Mouse (Mus musculus) left cerebral cortex, postnatal 14 days (tissue): ENCODE measurements around the gene Drd4. TPM values are rescaled to one million over a fixed set of nuclear protein-coding genes. Genes with fewer than 3 reads are reported as not detected.
A peak's percentile ranks its signal among the peaks of the same experiment; 100 is the strongest.
"Not testable (repeated sequence)": the region's sequence is repeated elsewhere in the genome, so short reads cannot be mapped to it uniquely, and the experiment has no call there.

Source experiments
- DNase-seq, 2 experiments: peaks; one replicate each; pipeline ENCODE4 v3.0.0; 2021 to 2022; ENCODE audit warnings: low spot score in 2 of 2, mixed read lengths in 1 of 2
- intact Hi-C: fragments of 180-260 bp; cut with DNase I; formaldehyde crosslinking; loops from one replicate; pipeline ENCODE4 v1.15.1; 2025
- long read RNA-seq, 2 experiments: library from polyadenylated mRNA; stranded (forward); transcript quantifications; one replicate each; pipeline ENCODE4 v2.0.0; 2021
- total RNA-seq, 2 experiments: library from RNA; stranded (reverse); gene quantifications; 2 replicates each; pipeline ENCODE4 v1.2.3; 2021

Drd4 gene
- total RNA-seq = under 1 TPM; 0.15 to 0.27 TPM
- long read RNA-seq, experiment 1, partial matches to known transcripts = 0 of 1 reads
- long read RNA-seq, experiment 1, other reads (novel, unspliced or antisense) = 0 of 1 reads
- long read RNA-seq, experiment 2 = 0 reads

DNA sequence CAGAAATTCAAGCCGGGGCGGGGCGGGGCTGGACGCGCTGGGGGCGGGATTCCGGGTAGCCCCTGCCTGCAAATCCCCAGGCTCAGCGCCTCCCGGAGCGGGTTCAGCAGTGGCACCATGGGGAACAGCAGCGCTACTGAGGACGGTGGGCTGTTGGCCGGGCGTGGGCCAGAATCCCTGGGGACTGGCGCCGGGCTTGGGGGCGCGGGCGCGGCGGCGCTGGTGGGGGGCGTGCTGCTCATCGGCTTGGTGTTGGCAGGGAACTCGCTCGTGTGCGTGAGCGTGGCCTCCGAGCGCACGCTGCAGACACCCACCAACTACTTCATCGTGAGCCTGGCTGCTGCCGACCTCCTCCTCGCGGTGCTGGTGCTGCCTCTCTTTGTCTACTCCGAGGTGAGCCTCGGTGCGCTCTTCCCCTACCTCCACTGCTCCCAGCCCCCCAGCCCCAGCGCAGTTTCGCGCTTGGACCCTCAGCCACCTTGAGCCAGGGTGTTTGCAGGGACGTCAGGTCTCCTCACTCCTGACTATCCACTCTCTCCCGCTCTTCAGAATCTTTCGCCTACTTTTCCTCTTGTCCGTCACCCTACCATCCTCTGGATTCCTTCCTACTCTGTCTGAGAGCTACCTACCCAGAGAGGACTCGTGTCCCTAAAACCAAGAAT lies at the start of gene Drd4:
Gene Drd4, plus strand, starts transcription at position 86 of the 662 bp plus-strand sequence.
- peak; percentile 24 to 42 for DNase-seq
- intact Hi-C loops = no loop called here

GRCm38 (mm10) chr7:141250486-141250885 lies 41.3 kb upstream of the Drd4 start:
- DNase-seq = not testable (repeated sequence)
- intact Hi-C loops = loop anchor here (10.0 kb wide), 1 partner anchor 64 kb away; no protein-coding TSS in a partner anchor

DNA sequence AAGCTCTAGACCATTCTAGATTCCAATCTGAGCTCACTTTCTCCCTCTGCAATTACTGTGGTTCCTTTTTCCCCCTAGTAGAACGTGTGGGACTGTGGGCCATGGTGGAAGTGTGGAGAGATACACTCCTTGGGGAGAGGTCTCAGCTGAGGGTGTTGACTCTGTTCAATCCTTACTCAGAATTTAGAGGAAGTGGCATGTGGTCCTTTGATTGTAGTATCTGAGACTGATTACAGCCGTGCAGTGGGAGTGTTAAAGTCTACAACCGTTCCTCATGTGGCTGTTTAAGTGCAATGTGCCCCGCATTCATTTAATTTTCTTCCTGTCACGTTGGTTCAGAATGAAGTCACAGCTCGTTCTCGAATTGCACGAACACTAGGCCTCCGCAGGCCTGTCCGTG lies 35.6 kb upstream of the Drd4 start:
- intact Hi-C loops = loop anchor here (10.0 kb wide), 1 partner anchor 59 kb away; no protein-coding TSS in a partner anchor
- no peak for DNase-seq

DNA sequence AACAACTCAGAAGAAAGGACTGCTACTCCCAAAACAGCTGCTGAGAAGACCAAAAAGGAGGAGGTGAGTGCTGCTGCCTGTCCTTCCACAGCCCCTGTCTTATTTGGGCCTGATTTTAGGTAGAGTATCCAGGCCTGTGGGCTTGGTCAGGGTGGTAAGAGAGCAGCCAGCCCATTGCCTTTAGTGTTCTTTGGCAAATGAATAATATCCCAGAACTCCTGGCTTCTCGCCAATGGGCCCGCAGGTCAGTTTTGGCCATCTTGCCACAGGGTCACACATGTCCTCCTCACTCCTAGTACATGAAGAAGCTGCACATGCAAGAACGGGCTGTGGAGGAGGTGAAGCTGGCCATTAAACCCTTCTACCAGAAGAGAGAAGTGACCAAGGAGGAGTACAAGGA lies 30.3 kb upstream of the Drd4 start:
- intact Hi-C loops = no loop called here
- no peak for DNase-seq

GRCm38 (mm10) chr7:141263640-141264039 lies 28.2 kb upstream of the Drd4 start:
- intact Hi-C loops = no loop called here

GRCm38 (mm10) chr7:141264041-141264700 lies 27.6 kb upstream of the Drd4 start:
- intact Hi-C loops = no loop called here
- no peak for DNase-seq

More at GRCm38 (mm10) chr7:141263640-141264039, 28.2 kb upstream of the Drd4 start:
- DNase-seq = no peak

- DNase-seq = no peak
- intact Hi-C loops = loop anchor here (5.0 kb wide), 1 partner anchor 97 kb away; no protein-coding TSS in a partner anchor
These were observed 26.9 kb upstream of the Drd4 start for GRCm38 (mm10) chr7:141264761-141265410.

DNA sequence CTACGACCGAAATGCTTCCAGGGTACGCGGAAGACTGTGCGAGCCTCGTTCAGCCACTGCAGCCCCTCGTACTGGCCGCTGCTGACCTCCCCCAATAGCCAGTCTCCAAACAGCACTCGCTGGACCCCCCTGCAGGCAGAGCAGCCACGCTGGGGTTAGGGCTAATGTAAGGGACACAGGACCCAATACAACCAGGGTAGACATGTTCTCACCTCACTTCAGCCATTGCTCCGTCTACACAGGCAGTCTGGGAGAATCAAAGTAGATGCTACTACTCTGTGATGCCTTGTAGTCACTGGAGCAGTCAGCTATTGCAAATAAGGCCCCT lies 26.4 kb upstream of the Drd4 start:
- DNase-seq = no peak
- intact Hi-C loops = loop anchor here (5.0 kb wide), 1 partner anchor 97 kb away; no protein-coding TSS in a partner anchor

- no peak for DNase-seq
- intact Hi-C loops = loop anchor here (5.0 kb wide), 1 partner anchor 96 kb away; no protein-coding TSS in a partner anchor
These were observed 25.9 kb upstream of the Drd4 start, which contains the start of gene Irf7 for GRCm38 (mm10) chr7:141265739-141266561. Gene Irf7 (minus strand): TSS chr7:141266481.

- no peak for DNase-seq
- intact Hi-C loops = loop anchor here (5.0 kb wide), 1 partner anchor 94 kb away; no protein-coding TSS in a partner anchor
These were observed 23.1 kb upstream of the Drd4 start for GRCm38 (mm10) chr7:141268466-141269272.

DNA sequence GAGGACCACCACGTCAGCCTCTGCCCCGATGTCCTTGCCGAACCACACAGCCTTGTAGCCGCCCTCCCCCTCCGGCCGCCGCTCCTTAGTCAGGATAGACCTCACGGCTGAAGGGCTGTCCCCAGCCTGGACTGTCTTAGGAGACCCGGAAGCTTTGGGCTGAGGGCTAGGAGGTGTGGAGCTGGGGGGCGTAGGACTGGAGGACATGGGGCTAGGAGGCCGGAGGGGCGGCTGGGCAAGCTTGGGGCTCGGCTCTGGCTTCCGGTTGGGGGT lies 22.6 kb upstream of the Drd4 start:
- no peak for DNase-seq
- intact Hi-C loops = loop anchor here (5.0 kb wide), 1 partner anchor 93 kb away; no protein-coding TSS in a partner anchor

DNA sequence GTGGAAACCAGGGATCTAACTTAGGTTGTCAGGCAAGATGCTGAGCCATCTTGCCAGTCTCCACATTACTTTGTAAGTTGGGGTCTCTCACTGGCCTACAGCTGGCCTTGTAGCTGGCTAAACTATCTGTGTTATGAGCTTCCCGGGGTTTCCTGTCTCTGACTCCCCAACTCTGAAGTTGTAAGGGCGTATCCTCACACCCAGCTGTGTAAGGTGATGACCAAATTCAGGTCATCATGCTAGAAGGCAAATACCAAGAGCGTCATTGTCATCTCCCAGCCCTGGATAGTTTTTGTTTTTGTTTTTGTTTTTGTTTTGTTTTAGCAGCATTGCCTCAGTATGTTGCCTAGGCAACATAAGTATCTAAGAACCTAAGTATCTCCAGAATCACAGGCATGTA lies 21.2 kb upstream of the Drd4 start:
- intact Hi-C loops = no loop called here
- no peak for DNase-seq

DNA sequence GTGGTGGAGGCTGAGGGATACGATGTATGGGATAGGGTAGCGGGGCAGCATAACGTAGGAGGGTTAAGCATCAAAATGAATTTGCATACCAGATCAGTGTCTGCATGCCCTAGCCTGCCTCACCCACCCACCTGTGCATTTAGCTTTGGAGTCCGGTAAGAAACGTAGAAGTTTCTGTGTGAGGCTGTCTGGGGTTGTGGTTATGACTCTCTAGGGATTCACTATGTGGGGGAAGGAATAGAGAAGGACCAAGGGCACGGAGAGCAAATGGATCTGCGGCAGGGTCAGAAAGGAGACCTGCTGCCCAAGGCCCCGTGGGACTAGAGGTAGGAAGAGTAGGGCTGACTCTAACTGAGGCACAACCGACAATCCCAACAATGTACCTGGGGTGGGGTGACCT lies 16.4 kb upstream of the Drd4 start:
- DNase-seq = no peak
- intact Hi-C loops = no loop called here

- DNase-seq = no peak
- intact Hi-C loops = no loop called here
These were observed 15.3 kb upstream of the Drd4 start, which contains the start of gene Cdhr5 for GRCm38 (mm10) chr7:141276546-141276945. Gene Cdhr5 (minus strand): TSS chr7:141276786.

- DNase-seq = no peak
- intact Hi-C loops = no loop called here
These were observed 13.8 kb upstream of the Drd4 start for GRCm38 (mm10) chr7:141277701-141278678.

DNA sequence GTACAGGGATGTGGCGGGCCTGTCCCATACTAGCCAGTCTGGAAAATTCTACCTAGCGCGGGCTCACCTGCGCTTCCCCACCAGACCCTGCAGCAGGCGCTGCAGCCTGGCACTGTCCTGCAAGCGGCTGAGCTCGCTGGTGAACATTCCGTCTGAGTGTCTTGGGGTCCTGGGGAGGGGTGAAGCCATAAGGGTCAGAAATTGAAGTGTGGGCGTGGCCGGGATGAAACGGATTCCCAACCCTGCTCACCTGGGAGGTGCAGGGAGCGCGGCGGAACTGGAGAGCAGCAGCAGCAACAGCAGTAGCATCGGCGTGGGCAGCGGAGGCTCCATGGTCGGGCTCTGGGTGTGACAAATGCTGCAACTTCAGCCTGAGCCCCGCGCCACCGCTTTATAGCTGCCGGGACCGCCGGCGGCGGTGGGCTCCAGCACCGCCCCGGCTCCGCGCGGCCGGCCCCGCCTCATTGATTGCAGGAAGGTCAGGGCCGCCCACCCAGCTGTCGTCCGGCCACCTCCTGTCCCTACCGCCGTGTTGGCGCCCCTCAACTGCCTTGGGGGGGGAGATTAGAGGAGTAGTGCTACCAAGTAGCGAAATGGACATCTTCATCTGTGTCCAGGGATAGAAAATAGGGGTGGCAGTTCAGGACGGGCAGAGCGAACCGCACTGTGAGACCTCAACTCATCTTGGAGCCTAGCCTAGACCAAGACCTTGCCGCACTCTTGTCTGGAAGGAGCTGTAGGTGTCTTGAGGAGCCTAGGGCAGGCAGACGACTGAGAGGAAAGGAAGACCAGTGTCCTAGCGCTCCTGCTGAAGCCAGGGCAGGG lies 12.8 kb upstream of the Drd4 start, which contains the start of gene Sct:
Gene Sct, minus strand, starts transcription at position 368 of the 825 bp plus-strand sequence.
- DNase-seq = no peak
- intact Hi-C loops = no loop called here
